Mouse (Mus musculus) heart, embryonic 12.5 days (tissue): ENCODE measurements around the gene Slc10a1. TPM values are rescaled to one million over a fixed set of nuclear protein-coding genes. Genes with fewer than 3 reads are reported as not detected.
A peak's percentile ranks its signal among the peaks of the same experiment; 100 is the strongest.

Experiments
- ATAC-seq: fragments of 200-750 bp; cut with Nextera tagmentation; 2 replicates; pipeline ENCODE4 v1.8.0; 2017; ENCODE audit warnings: moderate TSS enrichment, moderate library complexity; ENCODE audit not compliant: insufficient number of reproducible peaks, low FRiP score
- H3K27ac ChIP-seq: fragments of 300-500 bp; sonication (generic); 2 replicates; pipeline ENCODE4 v1.5.1; 2016; ENCODE audit warnings: mild to moderate bottlenecking, moderate library complexity; ENCODE audit not compliant: poor library complexity, severe bottlenecking
- H3K27me3 ChIP-seq: fragments of 300-500 bp; sonication (generic); replicated peaks from 2 replicates; pipeline ENCODE4 v1.6.1; 2016; ENCODE audit warnings: mild to moderate bottlenecking, moderate library complexity
- H3K36me3 ChIP-seq: fragments of 300-500 bp; sonication (generic); 2 replicates; pipeline ENCODE4 v1.6.1; 2016; ENCODE audit warnings: mild to moderate bottlenecking, moderate library complexity
- H3K4me1 ChIP-seq: fragments of 300-500 bp; sonication (generic); replicated peaks from 2 replicates; pipeline ENCODE4 v1.6.1; 2016; ENCODE audit warnings: mild to moderate bottlenecking
- H3K4me2 ChIP-seq: fragments of 300-500 bp; sonication (generic); 2 replicates; pipeline ENCODE4 v1.6.1; 2016; ENCODE audit warnings: mild to moderate bottlenecking, moderate library complexity
- H3K4me3 ChIP-seq: fragments of 300-500 bp; sonication (generic); 2 replicates; pipeline ENCODE4 v1.5.1; 2016; ENCODE audit warnings: mild to moderate bottlenecking
- H3K9ac ChIP-seq: fragments of 300-500 bp; sonication (generic); 2 replicates; pipeline ENCODE4 v1.6.1; 2016; ENCODE audit warnings: mild to moderate bottlenecking, moderate library complexity
- H3K9me3 ChIP-seq: fragments of 300-500 bp; sonication (generic); replicated peaks from 2 replicates; pipeline ENCODE4 v1.6.1; 2016; ENCODE audit warnings: mild to moderate bottlenecking, moderate library complexity
- WGBS: fragments of 180-500 bp; shearing (Covaris S2); methylation state at CpG from one replicate; pipeline ENCODE4 v1.1.7; 2016; 5-methylcytosine and 5-hydroxymethylcytosine counted together
- polyA plus RNA-seq: library from polyadenylated mRNA; unstranded; fragments of >200 nt; fragmentation: Nextera tagmentation; extraction: Ambion mirVana; gene quantifications from 2 replicates; pipeline ENCODE4 v1.2.1, GENCODE M21; 2016

The Slc10a1 gene
- polyA plus RNA-seq, 1 experiment from 2014 or later, result 0.64 TPM

GRCm38 (mm10) chr12:80927518-80927917 is 41.0 kb downstream of the Slc10a1 start:
- H3K27me3 ChIP-seq, result no peaks in the 10 kb centered on the region
- H3K4me1 ChIP-seq, result peaks cover 20% of the 10 kb centered on the region
- WGBS, result 70% methylated on average over 1 of the region's 1 CpGs
- no peak overlapping the region for H3K27ac ChIP-seq
- no peaks in the 10 kb centered on the region for H3K36me3 ChIP-seq
- H3K4me2 ChIP-seq, result no peak overlapping the region
- no peaks in the 10 kb centered on the region for H3K9me3 ChIP-seq
- no peak overlapping the region for H3K4me3 ChIP-seq
- H3K9ac ChIP-seq, result no peak overlapping the region
- ATAC-seq, result no peak

GRCm38 (mm10) chr12:80926550-80926949 is 42.0 kb downstream of the Slc10a1 start:
- 0 out of 2 replicates have a peak, but pooled peaks cover 4% of the 10 kb centered on the region for H3K27me3 ChIP-seq
- no peak overlapping the region for H3K4me2 ChIP-seq
- no peak overlapping the region for H3K9ac ChIP-seq
- H3K4me1 ChIP-seq, result peaks cover 22% of the 10 kb centered on the region
- 64% methylated on average over 4 of the region's 4 CpGs for WGBS
- H3K4me3 ChIP-seq, result no peak overlapping the region
- ATAC-seq, result no peak
- H3K27ac ChIP-seq, result no peak overlapping the region
- no peaks in the 10 kb centered on the region for H3K36me3 ChIP-seq
- no peaks in the 10 kb centered on the region for H3K9me3 ChIP-seq

- Histone ChIP-seq H3K36me3 (no peaks in the 10 kb centered on the region), H3K9me3 (no peaks in the 10 kb centered on the region), H3K27ac (no peak overlapping the region), H3K4me2 (no peak overlapping the region), H3K4me3 (no peak overlapping the region), H3K4me1 (peaks cover 22% of the 10 kb centered on the region), H3K27me3 (0 out of 2 replicates have a peak, but pooled peaks cover 4% of the 10 kb centered on the region), H3K9ac (no peak overlapping the region)
- no peak for ATAC-seq
- WGBS, result 47% methylated on average over 7 of the region's 7 CpGs
Observed at GRCm38 (mm10) chr12:80925919-80926318, 42.6 kb downstream of the Slc10a1 start.

GRCm38 (mm10) chr12:80924205-80924604 is 44.3 kb downstream of the Slc10a1 start:
- no peaks in the 10 kb centered on the region for H3K36me3 ChIP-seq
- WGBS, result 62% methylated on average over 3 of the region's 3 CpGs
- no peak overlapping the region for H3K27ac ChIP-seq
- no peak overlapping the region for H3K4me2 ChIP-seq
- H3K9ac ChIP-seq, result no peak overlapping the region
- ATAC-seq, result no peak
- H3K9me3 ChIP-seq, result no peaks in the 10 kb centered on the region
- peaks cover 22% of the 10 kb centered on the region for H3K4me1 ChIP-seq
- 0 out of 2 replicates have a peak, but pooled peaks cover 4% of the 10 kb centered on the region for H3K27me3 ChIP-seq
- no peak overlapping the region for H3K4me3 ChIP-seq

- H3K4me2 ChIP-seq, result no peak overlapping the region
- H3K27ac ChIP-seq, result no peak overlapping the region
- H3K36me3 ChIP-seq, result no peaks in the 10 kb centered on the region
- WGBS, result 63% methylated on average over 5 of the region's 5 CpGs
- no peak for ATAC-seq
- H3K4me3 ChIP-seq, result no peak overlapping the region
- 0 out of 2 replicates have a peak, but pooled peaks cover 4% of the 10 kb centered on the region for H3K27me3 ChIP-seq
- peaks cover 22% of the 10 kb centered on the region for H3K4me1 ChIP-seq
- H3K9me3 ChIP-seq, result no peaks in the 10 kb centered on the region
- H3K9ac ChIP-seq, result no peak overlapping the region
Observed at GRCm38 (mm10) chr12:80923602-80924001, 44.9 kb downstream of the Slc10a1 start.

GRCm38 (mm10) chr12:80922869-80923268 is 45.6 kb downstream of the Slc10a1 start:
- no peak overlapping the region for H3K9ac ChIP-seq

GRCm38 (mm10) chr12:80921301-80921700 is 47.2 kb downstream of the Slc10a1 start:
- Histone ChIP-seq H3K9me3 (no peaks in the 10 kb centered on the region), H3K27me3 (0 out of 2 replicates have a peak, but pooled peaks cover 4% of the 10 kb centered on the region), H3K36me3 (no peaks in the 10 kb centered on the region), H3K27ac (no peak overlapping the region), H3K9ac (no peak overlapping the region), H3K4me1 (peaks cover 22% of the 10 kb centered on the region), H3K4me3 (no peak overlapping the region), H3K4me2 (no peak overlapping the region)
- ATAC-seq, result no peak
- WGBS, result 91% methylated on average over 5 of the region's 5 CpGs

More at GRCm38 (mm10) chr12:80922869-80923268, 45.6 kb downstream of the Slc10a1 start:
- Histone ChIP-seq H3K27me3 (0 out of 2 replicates have a peak, but pooled peaks cover 4% of the 10 kb centered on the region), H3K4me3 (0 out of 2 replicates have a peak overlapping the region, but pooled peaks have one; percentile 1), H3K27ac (no peak overlapping the region), H3K4me2 (peak overlapping the region; percentile 48), H3K36me3 (no peaks in the 10 kb centered on the region), H3K9me3 (no peaks in the 10 kb centered on the region), H3K4me1 (peaks cover 22% of the 10 kb centered on the region)
- peak; percentile 25; the same call in 1 of the 2 replicates for ATAC-seq
- 8% methylated on average over 7 of the region's 7 CpGs for WGBS

GRCm38 (mm10) chr12:80917764-80918163 is 50.7 kb downstream of the Slc10a1 start:
- Histone ChIP-seq H3K27me3 (0 out of 2 replicates have a peak, but pooled peaks cover 4% of the 10 kb centered on the region), H3K9me3 (no peaks in the 10 kb centered on the region), H3K4me1 (peaks cover 4% of the 10 kb centered on the region; the same call in 1 of the 2 replicates), H3K4me3 (no peak overlapping the region), H3K4me2 (no peak overlapping the region), H3K27ac (no peak overlapping the region), H3K9ac (no peak overlapping the region), H3K36me3 (no peaks in the 10 kb centered on the region)
- no peak for ATAC-seq
- 58% methylated on average over 7 of the region's 7 CpGs for WGBS

- WGBS, result 73% methylated on average over 8 of the region's 8 CpGs
- no peak for ATAC-seq
- Histone ChIP-seq H3K27me3 (no peaks in the 10 kb centered on the region), H3K4me1 (no peaks in the 10 kb centered on the region), H3K4me3 (no peak overlapping the region), H3K36me3 (no peaks in the 10 kb centered on the region), H3K9ac (no peak overlapping the region), H3K4me2 (no peak overlapping the region), H3K27ac (no peak overlapping the region), H3K9me3 (0 out of 2 replicates have a peak, but pooled peaks cover 6% of the 10 kb centered on the region)
Observed at GRCm38 (mm10) chr12:80909631-80910030, 58.9 kb downstream of the Slc10a1 start.

Other genes with a start within 250 kb of the Slc10a1 start
- gene Ccdc177, start 208.0 kb downstream of the Slc10a1 start, polyA plus RNA-seq, result 0.03 TPM in 1 of 2 replicates, not detected in the other
- 22.4 and 22.7 TPM in 2 replicates for gene Susd6, start 178.2 kb downstream of the Slc10a1 start, polyA plus RNA-seq
- gene Srsf5, start 23.2 kb downstream of the Slc10a1 start, polyA plus RNA-seq, result 439 and 445 TPM in 2 replicates
- 5.8 and 6.9 TPM in 2 replicates for gene Smoc1, start 58.1 kb upstream of the Slc10a1 start, polyA plus RNA-seq